Mouse (Mus musculus) splenic B cell, adult 2 months (primary cell): ENCODE measurements at regions not wholly inside any gene's neighbourhood (a gene's known extent, or its start where the extent isn't known, plus 50 kb on each side); places are given as distances from the start of the nearest gene placed in this dataset.
A peak's percentile ranks its signal among the peaks of the same experiment; 100 is the strongest.
"Not testable (repeated sequence)": the region's sequence is repeated elsewhere in the genome, so short reads cannot be mapped to it uniquely, and the experiment has no call there.

Experiments
- DNase-seq: peaks from one replicate; pipeline ENCODE4 v3.0.0-alpha.2; 2011; ENCODE audit warnings: low read depth, low spot score
- H3K27me3 ChIP-seq: 2 replicates; pipeline ENCODE4 v1.6.1; 2012; ENCODE audit warnings: mild to moderate bottlenecking, low read length, moderate library complexity, mixed read lengths; ENCODE audit not compliant: control insufficient read depth, poor library complexity, insufficient read depth, severe bottlenecking
- H3K36me3 ChIP-seq: 2 replicates; pipeline ENCODE4 v1.6.1; 2012; ENCODE audit warnings: mild to moderate bottlenecking, low read length, moderate library complexity, mixed read lengths; ENCODE audit not compliant: control insufficient read depth, poor library complexity, insufficient read depth, severe bottlenecking

DNA sequence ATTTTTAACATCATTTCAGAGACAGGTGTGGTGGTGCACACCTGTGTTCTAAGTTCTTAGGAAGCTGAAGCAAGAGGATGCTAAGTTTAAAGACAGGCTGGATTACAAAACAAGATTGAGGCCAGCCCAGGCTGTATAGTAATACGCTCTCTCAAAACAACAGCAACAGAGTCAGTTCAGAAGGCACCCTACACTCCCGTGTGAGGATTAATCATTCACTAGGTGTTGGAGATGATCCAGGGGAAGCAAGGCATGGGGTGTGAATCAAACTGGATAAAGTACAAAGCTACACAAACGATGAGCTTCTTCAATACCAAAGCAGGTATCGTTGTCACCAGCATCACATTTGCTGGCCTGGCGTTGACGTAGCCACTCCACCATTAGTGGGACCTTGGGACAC is 99.3 kb upstream of the Abca1 start:
- DNase-seq, result no peak
- no peaks in the 10 kb centered on the region for H3K27me3 ChIP-seq
- no peaks in the 10 kb centered on the region for H3K36me3 ChIP-seq

DNA sequence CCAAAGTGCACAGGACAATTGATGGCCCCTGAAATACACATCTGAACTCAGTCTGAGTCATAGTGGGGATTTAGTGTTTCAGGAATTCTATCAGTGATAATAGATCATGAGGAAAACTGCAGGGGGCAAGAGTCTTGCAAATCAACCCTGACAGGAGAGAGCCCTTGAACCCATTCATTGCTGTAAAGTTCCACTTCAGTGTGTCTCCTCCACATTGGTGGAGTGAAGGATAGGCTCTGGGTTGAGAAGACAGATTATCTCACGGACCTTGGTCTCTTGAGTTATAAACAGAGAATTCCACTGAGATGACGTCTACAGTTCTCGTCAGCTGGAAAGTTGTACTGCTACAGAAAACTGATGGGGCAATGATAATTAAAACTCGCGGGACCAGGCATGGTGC is 97.3 kb upstream of the Abca1 start:
- no peak for DNase-seq

DNA sequence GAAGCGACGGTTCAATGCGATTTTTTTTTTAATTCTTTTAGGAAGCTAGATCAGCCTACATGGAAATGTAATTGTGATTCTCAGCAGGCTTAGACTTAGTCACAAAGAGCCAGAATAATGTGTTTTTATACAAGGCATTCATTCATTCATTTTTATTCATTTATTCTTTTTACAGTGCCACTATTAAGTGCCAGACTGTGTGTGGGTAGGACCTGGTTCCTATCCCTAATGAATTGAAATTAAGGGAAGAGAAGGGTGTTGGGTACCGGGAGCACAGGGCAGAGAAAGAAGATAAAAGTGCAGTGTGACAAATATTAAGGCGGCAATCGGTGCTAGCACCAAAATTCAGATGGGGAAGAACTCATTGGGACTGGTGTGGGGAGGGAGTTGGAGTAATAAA is 94.8 kb upstream of the Abca1 start:
- Histone ChIP-seq H3K27me3 (no peaks in the 10 kb centered on the region), H3K36me3 (no peaks in the 10 kb centered on the region)
- no peak for DNase-seq

More for the DNA sequence above, 97.3 kb upstream of the Abca1 start:
- Histone ChIP-seq H3K27me3 (no peaks in the 10 kb centered on the region), H3K36me3 (no peaks in the 10 kb centered on the region)

DNA sequence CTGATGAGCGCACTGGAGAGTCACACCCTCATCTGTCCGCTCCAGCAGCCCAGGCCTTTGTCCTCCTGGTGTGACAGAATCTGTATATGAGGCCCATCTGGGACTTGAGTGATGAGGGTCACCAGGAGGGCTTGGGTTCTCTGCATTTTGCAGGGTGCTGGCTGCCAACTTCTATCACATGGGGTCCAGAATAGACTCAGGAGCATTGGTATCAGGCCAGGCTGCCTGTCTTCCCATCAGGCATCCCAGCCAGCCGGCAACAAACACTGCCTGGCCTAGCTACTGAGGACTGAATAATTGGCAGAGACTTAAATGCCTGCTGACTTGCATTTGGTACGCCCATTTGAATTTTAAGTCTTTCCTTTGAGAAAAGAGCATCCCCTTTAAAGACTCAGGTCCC is 94.0 kb upstream of the Abca1 start:
- H3K27me3 ChIP-seq, result no peaks in the 10 kb centered on the region
- H3K36me3 ChIP-seq, result no peaks in the 10 kb centered on the region
- no peak for DNase-seq

DNA sequence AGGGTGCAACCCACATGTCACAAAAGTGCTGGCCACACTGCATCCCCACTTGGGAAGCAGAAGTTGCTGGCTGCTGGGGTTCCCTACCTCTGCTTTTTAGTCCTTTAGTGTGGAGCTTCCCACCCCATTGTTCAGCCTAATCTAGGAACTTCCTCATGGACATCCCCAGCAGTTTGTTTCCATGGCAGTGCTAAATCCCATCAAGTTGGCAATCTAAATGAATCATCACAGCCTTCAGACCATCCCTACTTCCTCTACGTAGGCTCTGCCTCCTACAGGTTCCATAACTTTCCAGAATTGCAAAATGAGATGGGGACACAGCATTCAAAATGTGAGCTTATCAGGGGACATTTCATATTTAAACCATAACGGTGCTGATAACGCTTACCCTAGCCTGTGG is 90.6 kb upstream of the Abca1 start:
- H3K36me3 ChIP-seq, result no peaks in the 10 kb centered on the region
- no peaks in the 10 kb centered on the region for H3K27me3 ChIP-seq
- no peak for DNase-seq

DNA sequence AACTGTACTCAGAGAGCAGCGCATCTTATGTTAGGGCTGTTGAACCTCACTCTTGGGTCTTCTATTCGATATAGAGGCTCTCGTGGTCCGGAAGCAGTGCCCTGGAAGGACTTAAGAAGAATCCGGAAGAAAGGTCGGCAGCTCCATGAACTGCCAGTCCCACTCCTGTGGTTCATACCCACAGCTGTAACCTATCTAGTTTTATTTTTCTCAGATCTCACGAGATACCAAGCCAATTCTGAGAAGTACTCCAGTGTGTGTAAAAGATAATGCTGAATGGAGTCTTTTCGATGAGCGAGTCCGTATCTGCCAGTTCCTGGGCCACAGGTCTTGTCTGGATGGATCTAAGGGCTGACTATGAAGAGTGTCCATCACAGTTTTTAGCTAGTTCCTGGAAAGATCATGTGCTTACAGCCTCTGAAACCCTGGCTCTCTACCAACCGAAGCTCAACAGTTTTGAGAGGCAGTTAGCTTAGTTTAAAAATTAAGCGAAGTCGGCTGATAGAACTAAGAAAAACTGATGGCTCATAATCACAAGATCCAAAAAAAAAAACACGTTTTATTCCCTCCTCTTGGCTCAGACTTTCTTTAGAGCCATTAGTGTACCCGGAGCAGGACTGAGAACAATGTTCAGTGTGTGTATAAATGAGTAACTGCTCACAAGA is 86.5 kb upstream of the Abca1 start:
- no peak for DNase-seq
- no peaks in the 10 kb centered on the region for H3K36me3 ChIP-seq
- H3K27me3 ChIP-seq, result no peaks in the 10 kb centered on the region

DNA sequence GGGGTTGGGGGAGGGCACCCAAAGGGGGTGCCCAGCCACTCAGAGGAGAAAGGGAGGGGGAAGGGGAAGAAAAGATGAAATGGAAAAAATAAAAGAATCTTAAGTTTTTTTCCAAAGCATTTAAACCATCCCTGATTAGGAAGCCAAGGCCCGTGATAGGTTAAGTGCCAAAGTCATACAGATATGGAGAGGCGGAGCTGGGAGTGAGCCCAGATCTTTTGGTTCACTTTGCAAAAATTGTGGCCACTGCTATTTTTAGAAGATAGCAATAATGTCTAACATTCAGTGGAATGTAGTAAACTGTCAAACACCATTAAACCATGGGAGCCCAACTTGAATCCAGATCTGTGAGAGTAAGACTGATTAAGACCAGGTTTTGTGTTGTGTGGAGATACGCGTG is 85.9 kb upstream of the Abca1 start:
- no peak for DNase-seq
- Histone ChIP-seq H3K27me3 (no peaks in the 10 kb centered on the region), H3K36me3 (no peaks in the 10 kb centered on the region)

DNA sequence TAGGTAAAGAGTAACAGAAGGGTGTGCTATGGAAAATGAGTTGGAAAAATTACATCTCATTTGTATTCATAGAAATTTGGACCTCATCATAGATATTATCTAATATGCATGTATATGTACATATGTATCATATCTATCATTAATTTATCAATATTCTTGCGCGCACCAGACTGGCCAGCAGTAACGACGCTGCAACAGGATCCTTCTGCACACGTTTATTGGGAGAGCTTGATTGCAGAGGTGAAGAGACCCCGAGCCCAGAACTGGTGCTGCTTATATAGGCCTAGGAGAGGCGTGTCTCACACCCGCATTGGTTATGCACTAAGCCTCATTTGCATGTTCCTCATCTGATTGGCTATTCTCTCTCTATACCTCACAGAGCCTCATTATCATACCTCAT is 83.8 kb upstream of the Abca1 start:
- H3K36me3 ChIP-seq, H3K27me3 ChIP-seq, DNase-seq: not testable (repeated sequence)

DNA sequence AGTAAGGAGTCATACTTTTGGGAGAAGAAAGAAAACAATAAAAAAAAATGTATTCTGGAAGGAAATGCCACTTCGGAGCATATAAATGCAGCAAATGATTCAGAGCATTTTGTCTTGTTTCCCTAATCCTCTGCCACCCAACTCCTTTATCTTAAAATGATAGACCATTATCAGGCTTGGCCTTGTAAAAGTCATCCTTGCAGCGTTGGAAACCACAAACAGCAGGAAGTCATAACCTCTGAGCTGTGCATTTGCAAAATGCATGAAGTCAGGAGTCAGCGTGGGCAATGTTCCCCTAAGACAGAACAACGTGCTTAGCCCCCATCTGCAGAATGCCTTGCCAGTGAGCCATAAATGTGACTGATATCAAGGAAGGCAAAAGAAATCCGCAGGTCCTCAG is 80.2 kb upstream of the Abca1 start:
- no peaks in the 10 kb centered on the region for H3K27me3 ChIP-seq
- no peaks in the 10 kb centered on the region for H3K36me3 ChIP-seq
- DNase-seq, result no peak

DNA sequence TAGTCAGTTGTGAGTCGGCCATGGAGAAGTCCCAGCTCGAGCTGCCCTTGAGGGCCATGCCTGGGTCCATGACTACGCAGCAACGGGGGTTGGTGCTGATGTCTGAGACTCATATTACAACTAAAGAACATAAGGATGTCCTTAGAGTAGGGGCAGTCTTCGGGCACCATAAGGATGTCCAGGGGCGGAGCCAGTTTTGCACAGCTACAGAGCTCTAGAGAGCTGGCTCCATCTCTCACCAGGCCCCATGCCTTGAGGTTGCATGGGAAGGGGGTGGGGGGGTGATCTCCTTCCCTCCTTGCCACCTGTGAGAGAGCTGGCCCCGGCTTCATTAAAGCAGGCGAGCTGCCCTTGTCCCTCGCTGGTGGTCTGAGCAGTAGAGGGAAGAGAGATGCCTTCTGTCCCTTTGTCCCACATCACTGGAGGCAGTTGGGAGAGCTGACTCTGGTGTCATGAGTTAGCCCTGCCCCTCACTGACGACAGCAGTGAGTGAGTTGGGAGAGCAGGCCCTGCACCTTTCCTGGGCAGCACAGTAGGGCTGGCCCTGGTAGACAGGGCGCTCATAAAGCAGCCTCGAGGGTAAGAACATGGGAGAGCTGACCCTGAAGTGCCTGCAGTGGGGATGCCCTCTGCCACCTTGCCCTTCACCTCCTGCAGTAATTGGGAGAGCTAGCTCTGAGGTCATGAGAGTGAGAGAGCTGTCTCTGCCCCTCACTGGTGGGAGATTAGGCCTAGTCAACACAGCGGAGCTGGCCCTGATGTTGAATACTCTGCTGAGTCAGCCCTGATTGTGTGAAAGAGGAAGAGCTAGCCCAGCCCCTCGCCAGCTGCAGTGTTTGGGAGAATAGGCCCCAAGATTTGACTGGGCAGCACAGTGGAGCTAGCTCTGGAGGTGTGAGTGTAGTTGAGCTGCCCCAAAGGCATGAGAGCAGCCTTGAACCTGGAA is 78.9 kb upstream of the Abca1 start:
- Histone ChIP-seq H3K36me3 (no peaks in the 10 kb centered on the region), H3K27me3 (no peaks in the 10 kb centered on the region)
- peak; percentile 18 for DNase-seq

DNA sequence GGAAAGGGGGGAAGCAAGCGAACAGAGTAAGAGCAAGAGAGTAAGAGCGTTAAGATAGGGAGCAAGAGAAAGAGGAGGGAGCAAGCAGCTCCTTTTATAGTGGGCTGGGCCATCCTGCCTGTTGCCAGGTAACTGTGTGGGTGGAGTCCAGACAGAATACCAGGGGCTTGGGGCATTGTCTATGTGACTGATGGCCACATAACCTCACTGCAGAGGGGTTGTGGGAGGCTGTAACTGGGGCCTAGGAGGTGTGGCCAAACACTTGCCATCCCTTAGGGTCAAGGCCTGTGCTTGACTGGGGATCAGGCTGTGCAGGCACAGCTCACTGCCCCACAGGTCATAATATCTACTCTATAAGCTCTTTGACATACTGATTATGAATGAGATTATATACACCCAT is 76.2 kb upstream of the Abca1 start:
- no peaks in the 10 kb centered on the region for H3K27me3 ChIP-seq
- no peaks in the 10 kb centered on the region for H3K36me3 ChIP-seq
- no peak for DNase-seq

DNA sequence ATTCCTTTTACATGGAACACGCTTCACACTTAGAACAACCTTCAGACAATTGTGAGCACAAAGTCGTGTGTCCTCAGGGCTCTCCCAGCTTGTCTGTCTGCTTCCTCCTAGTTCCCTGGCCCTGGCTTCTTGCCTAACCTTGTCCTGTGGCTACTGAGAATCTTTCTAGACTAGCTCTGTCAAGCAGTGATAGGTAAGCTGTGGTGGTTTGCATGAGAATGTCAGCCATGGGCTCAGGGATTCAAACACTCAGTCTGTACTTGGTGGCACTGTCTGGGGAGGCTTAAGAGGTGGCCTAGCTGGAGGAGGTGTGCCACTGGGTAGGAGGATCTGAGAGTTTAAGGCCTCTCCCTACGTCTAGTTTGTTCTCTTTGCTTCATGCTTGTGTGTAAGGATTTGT is 72.7 kb upstream of the Abca1 start:
- DNase-seq, result no peak
- Histone ChIP-seq H3K27me3 (no peaks in the 10 kb centered on the region), H3K36me3 (no peaks in the 10 kb centered on the region)

DNA sequence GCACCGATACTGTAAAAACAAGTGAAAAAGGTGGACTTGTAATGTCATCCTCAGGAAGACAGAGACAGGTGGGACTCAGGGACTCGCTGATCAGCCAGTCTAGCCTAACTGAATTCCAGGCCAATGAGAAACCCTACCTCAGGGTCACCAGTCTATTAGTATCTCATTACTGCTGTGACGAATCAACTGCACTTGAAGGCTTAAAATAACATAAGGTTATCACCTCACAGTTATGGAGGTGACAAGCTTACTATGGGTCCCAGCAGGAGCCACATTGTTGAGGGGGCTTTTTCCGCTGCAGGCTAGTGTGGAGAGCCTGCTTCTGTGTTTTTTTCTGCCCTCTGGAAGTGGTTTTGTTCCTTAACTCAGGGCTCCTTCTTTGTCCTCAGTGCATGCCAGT is 72.2 kb upstream of the Abca1 start:
- H3K36me3 ChIP-seq, result no peaks in the 10 kb centered on the region
- H3K27me3 ChIP-seq, result no peaks in the 10 kb centered on the region
- no peak for DNase-seq

DNA sequence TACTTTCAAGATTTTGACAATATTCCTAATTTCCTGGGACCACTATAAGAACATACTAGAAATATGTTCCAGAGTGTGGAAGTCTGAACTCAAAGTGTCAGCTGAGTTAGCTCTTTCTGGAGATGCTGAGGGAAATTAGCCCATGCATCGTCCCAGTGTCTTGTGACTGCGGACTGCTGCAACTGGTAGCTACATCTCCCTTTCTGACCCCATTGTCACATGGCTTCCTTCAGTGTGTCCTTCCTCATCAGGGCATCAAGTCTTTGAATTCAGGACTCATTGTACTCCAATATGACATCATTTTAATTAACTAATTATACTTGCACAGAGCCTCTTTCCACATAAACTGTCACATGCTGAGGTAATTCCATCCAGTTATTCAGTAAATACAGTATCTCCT is 71.4 kb upstream of the Abca1 start:
- H3K36me3 ChIP-seq, result no peaks in the 10 kb centered on the region
- no peaks in the 10 kb centered on the region for H3K27me3 ChIP-seq

DNA sequence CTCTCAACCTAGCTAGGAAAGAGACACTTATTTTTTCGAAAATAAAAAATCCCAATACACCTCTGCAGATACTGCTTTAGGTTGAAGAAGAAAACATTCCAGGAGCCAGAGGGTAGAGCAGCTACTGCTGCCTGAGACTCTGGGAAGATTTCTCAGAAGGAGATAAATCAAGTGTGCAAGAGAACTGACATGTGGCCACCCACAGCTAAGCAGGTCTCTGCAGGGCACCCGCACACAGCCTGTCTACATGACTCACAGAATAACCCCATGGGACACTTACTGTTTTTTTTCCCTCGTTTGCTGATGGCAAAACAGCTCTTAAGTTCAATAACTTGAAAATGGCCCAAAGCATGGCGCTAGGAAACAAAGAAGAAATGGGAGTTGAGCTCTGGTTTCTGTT is 68.7 kb upstream of the Abca1 start:
- DNase-seq, result peak; percentile 40
- Histone ChIP-seq H3K36me3 (no peaks in the 10 kb centered on the region), H3K27me3 (no peaks in the 10 kb centered on the region)

More for the DNA sequence above, 71.4 kb upstream of the Abca1 start:
- DNase-seq, result no peak
